Mouse (Mus musculus) splenic B cell, adult 2 months (primary cell): Measurements from ENCODE around the gene Tubb2a.
"Not testable (repeated sequence)": the region's sequence is repeated elsewhere in the genome, so short reads cannot be mapped to it uniquely, and the experiment has no call there.

Source experiments
- DNase-seq: peaks from one replicate; pipeline ENCODE4 v3.0.0-alpha.2; 2011; ENCODE audit warnings: low read depth, low spot score
- H3K27me3 ChIP-seq: 2 replicates; pipeline ENCODE4 v1.6.1; 2012; ENCODE audit warnings: mild to moderate bottlenecking, low read length, moderate library complexity, mixed read lengths; ENCODE audit not compliant: control insufficient read depth, poor library complexity, insufficient read depth, severe bottlenecking
- H3K36me3 ChIP-seq: 2 replicates; pipeline ENCODE4 v1.6.1; 2012; ENCODE audit warnings: mild to moderate bottlenecking, low read length, moderate library complexity, mixed read lengths; ENCODE audit not compliant: control insufficient read depth, poor library complexity, insufficient read depth, severe bottlenecking

The Tubb2a gene

DNA sequence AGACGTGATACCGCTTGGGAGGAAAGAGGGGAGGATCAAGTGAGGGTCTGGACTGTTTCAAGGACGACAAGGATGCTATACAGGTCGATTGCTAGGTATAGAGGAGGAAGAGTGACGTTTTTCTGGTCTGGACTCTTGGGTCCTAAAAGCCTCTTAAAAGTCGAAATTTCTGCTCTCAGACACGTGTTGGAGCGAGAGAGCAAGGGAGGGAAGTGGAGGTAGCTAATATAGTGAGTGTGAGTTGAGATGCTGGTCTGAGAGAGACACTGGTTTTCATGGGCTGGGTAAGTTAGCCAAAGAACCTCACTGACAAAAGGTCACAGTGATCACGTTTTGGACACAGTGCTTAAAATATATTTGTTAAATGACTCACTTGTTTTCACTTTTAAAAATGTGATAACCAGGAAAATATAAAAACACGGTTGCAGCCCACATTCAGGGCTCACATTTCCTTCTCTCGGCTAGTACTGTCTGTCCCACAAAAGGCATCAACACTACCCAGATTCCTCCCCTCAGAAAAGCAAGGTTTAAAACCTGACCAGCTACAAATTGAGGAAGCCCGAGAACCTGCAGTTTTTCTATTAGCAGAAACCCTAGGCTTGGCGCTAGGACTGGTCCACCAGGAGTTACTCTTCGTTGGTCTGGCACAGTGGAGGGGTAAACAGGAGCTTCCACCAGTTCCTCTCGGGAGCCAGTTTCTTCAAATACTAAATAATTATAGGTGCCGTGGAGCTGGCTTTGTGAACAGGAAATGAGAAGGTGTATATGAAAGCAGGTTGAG is 883 bp upstream of the Tubb2a start:
- H3K36me3 ChIP-seq, result no peaks in the 10 kb centered on the region
- peak; percentile 16 for DNase-seq
- no peaks in the 10 kb centered on the region for H3K27me3 ChIP-seq

DNA sequence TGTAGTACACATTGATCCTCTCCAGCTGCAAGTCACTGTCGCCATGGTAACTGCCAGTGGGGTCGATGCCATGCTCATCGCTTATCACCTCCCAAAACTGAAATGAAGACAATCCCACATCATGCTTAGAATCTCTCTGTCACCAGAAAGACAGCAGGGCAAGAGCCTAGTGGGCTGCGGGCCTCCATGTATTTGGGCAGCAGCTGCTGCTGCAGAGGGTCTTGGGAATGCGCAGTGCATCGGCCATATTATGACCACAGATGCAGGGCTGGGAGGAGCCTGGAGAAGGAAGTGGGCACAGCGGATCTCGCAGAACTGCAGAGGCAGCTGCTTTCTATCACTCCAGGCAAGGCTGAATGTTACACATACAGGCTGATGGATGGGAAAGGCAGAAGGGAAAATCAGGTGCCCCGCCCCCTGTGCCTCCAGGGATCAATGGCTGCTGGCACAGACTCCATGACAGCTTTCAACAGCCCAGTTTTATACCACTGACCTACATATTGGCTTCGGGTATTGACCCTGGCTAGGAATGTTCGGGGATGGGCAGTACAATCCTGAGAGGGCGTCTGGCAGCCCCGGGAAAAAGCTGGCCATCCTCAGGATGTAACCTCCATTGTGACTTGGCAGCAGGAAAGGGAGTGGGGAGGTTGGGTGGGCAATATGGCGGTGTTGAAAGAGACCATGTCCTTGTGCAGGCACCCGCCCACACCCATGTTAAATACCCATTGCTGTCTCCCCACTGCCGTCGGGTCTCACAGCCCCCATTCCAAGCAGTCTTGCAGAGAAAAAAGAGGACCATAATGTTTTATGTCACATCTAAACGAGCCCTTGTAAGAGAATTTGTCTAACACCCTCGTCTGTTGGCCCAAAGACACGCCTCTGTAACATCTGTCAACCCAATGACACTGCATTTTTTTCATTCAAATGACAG is 981 bp downstream of the Tubb2a start:
- DNase-seq, result peak; percentile 14
- no peaks in the 10 kb centered on the region for H3K36me3 ChIP-seq

DNA sequence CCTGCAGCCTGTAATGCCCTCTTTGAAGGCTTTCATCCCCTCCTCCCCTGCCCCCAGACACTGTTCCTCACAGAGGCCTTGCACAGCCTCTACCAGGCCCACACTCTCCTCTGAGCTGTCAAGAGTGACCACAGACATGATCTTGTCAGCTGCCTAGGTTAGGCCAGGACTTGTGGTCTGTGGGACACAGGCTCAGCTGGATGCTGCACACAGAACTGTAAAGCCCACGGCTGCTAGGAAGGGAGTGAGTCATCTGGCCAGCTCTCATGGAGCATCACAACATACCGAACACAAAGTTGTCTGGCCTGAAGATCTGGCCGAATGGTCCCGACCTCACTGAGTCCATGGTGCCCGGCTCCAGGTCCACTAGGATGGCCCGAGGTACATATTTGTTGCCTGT is 1.9 kb downstream of the Tubb2a start:
- H3K27me3 ChIP-seq, DNase-seq, H3K36me3 ChIP-seq: not testable (repeated sequence)

More for the DNA sequence above, 981 bp downstream of the Tubb2a start:
- no peaks in the 10 kb centered on the region for H3K27me3 ChIP-seq

DNA sequence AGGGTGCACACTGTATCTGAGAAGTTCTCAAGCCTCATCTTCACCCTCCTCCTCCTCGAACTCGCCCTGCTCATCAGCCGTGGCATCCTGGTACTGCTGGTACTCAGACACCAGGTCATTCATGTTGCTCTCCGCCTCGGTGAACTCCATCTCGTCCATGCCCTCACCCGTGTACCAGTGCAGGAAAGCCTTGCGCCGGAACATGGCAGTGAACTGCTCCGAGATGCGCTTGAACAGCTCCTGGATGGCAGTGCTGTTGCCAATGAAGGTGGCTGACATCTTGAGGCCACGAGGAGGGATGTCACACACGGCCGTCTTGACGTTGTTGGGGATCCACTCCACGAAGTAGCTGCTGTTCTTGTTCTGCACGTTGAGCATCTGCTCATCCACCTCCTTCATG is 3.4 kb downstream of the Tubb2a start:
- not testable (repeated sequence) for H3K27me3 ChIP-seq, H3K36me3 ChIP-seq, DNase-seq

DNA sequence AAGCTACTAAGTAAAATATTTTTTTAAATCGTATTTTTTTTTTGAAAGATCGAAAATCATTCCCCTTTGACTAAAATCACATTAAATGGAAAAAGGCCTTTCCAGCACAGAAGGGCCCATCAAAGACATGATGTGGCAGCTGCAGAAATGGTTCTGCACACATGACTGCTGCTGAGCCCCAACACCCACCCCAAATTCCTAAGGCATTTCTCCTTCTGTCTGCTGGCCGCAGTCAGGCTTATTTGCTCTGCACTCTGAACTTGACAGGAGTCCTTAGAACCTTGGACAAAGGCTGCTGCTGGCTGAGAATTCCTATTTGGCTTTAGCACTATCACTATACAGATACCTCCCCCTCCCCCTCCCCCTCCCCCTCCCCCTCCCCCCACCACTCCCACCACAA is 5.0 kb downstream of the Tubb2a start:
- no peaks in the 10 kb centered on the region for H3K27me3 ChIP-seq
- DNase-seq, result no peak
- no peaks in the 10 kb centered on the region for H3K36me3 ChIP-seq

DNA sequence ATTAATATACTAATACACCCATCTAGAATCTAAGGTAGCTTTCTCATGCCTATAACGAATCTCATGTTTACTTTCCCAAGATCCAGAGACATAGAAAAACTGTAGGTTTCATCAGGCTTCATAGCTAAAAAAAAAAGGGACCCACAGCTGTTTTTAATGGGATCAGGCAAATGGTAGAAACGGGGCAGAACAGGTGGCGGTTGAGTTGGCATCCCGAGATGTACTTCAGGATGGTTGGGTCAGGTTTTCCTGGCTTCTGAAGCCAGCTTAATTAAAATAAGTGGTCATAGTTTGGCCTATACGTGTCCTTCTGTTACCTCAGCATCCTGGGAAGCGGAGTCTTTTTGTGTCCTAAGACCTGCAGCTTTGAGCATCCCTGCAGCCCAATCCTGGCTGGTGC is 6.0 kb downstream of the Tubb2a start:
- DNase-seq, result no peak
- H3K36me3 ChIP-seq, result no peaks in the 10 kb centered on the region
- no peaks in the 10 kb centered on the region for H3K27me3 ChIP-seq

DNA sequence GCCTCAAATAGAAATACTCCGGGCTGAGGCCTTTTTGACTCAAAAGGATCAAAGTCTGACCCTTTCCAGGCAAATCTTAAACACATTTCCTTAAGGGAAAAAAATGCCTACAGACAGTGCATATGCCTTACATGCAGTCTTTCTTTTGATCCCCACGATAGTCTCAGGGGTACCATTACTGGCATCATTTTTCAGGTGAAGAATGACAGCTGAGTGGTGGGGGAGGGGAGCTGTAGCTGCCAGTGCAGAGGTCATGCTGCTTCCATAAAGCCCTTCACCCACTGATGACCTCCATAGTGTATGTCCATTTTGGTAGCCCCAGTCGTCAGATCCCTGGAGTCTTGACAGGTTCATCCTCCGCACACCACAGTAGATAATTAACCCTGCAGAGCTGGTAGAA is 7.5 kb downstream of the Tubb2a start:
- no peaks in the 10 kb centered on the region for H3K36me3 ChIP-seq
- DNase-seq, result no peak
- H3K27me3 ChIP-seq, result no peaks in the 10 kb centered on the region

DNA sequence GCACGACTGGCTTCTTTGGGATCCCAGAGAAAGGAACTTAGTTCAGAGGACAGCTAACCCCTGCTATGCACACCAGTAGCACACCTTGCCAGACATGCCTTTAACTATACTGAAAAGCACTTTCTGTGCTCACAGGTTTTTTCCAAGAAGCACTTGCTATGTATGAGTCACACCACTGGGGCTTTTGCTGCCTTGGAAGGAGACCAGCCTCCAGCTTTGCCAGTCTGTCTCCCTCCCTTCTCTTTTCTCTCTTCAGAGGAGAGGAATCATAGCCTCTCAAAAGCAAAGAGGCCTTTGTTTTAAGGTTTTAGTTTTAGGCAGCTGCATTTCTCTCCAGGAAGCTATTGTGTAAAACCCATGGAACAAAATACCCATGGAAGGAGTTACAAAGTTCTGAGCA is 11.5 kb downstream of the Tubb2a start:
- DNase-seq, result no peak
- Histone ChIP-seq H3K36me3 (no peaks in the 10 kb centered on the region), H3K27me3 (no peaks in the 10 kb centered on the region)

DNA sequence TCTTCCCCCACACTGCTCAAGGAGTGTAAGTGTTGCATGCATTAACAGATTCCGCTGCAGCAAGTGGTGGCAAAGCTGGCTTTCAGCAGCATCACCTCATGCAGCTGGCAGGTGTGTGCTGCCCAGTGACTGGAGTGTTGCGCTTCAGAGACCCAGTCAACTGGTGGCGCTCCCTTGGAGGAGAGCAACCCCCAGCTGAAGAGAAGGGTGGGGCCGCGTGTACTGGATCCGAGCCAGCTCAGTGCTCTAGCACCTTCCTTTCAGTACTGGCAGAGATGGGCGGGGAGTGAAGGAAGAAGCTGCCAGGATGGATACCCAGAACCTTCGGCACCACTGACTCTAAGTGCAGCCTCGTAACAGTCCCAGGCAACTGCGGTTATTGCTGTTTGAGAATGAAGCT is 15.3 kb downstream of the Tubb2a start:
- Histone ChIP-seq H3K36me3 (no peaks in the 10 kb centered on the region), H3K27me3 (no peaks in the 10 kb centered on the region)

DNA sequence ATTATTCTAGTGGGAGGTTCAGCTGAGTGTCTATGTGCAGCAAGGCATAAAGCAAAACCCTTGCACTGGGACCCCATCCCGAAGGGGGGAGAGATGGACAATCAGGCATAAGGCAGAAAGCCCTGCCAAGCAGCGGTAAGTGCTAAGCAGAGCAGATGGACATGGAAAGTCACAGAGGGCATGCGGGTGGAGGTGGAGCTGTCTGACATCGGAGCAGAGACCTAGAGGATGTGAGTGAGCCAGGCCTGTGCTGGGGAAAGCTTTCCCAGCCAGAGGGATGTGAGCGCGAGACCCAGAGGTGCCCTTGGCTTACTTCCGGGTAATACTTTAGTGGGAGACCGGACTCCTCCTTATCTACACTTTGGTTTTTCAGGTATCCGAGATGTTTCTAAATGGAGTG is 17.7 kb downstream of the Tubb2a start:
- Histone ChIP-seq H3K36me3 (no peaks in the 10 kb centered on the region), H3K27me3 (no peaks in the 10 kb centered on the region)
- DNase-seq, result no peak

More for the DNA sequence above, 15.3 kb downstream of the Tubb2a start:
- no peak for DNase-seq

DNA sequence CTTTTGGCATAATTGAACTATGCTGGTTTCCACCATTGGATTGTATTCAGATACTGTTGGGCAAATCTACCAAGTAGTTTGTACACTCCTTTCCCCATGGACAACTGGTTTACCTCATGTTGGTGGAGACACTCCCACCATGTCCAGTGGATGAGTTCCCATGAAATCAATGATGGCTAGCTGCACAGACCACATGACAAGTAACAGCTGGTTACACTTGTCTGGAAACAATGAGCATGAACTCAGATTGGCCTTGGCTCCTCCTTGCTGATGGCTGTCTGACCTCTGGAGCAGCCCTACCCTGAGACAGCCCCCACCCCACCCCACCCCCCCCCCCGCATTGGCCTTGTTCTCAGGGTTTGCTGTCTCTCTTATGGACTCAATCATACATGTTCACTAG is 20.6 kb downstream of the Tubb2a start:
- DNase-seq, result no peak
- Histone ChIP-seq H3K27me3 (no peaks in the 10 kb centered on the region), H3K36me3 (no peaks in the 10 kb centered on the region)

DNA sequence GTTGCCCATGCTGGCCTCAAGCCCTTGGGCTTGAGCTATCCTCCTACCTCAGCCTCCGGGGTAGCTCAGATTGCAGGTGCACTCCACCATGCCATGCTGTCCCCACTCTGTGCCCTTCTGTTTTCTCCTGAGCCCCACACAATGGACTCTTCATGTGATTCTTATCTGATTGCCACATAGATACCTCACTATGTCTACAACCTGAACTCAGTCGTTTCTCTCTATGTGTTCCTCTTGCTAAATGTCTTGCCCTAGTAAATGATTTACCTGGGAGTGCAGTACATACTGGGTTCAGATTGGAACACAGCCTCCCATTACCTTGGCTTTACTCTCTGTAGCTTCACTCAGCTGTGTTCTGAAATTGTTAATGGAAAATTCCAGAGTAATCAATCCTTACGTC is 22.8 kb downstream of the Tubb2a start:
- Histone ChIP-seq H3K27me3 (no peaks in the 10 kb centered on the region), H3K36me3 (no peaks in the 10 kb centered on the region)
- no peak for DNase-seq

DNA sequence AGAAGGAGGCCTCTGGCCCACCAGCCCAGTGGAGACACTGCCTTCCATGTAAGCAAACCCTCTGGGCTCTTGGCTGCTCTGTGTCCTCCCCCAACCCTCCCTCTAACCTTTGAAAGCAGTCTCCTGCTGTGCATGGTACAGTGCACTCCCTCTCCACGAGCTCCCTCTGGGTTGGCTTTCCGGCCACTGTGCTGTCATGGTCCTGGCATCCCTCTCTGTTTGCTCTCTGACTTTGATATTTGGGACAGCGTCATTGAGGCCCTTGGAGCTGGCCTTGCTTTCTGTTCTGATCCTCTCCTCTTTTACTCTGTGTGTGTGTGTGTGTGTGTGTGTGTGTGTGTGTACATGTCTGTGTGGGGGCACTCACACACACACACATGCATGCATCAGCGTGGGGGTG is 23.4 kb downstream of the Tubb2a start:
- H3K27me3 ChIP-seq, result no peaks in the 10 kb centered on the region
- no peak for DNase-seq
- no peaks in the 10 kb centered on the region for H3K36me3 ChIP-seq

DNA sequence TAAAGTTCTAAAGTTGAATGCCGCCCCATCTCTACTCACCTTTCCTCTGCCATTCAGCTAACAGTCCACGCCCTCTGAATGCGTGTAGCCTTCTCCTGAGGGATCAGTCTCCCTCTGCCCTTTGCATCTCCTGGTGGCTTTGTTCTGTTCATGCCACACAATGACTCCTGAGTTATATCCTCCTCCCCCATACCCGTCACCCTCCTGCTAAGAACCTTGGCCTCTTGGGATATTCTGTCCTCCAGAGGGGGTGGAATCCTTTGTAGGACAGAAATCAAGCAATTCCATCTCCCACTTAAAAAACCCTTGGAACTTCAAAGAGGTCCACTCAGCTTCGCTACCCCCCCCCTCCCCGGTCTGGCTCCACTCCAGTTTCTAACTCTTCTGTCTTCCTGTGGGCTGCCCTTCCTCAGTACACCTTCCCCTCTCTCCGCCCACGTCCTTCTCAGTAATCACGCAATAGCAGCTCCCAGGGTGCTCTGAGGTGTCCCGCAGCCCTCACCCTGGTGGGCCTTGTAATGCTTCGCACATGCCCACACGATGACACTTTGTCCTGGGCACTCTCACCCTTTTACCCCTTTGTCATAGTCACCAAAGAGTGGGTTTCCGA is 24.0 kb downstream of the Tubb2a start:
- H3K36me3 ChIP-seq, result no peaks in the 10 kb centered on the region
- DNase-seq, result no peak
- H3K27me3 ChIP-seq, result no peaks in the 10 kb centered on the region

DNA sequence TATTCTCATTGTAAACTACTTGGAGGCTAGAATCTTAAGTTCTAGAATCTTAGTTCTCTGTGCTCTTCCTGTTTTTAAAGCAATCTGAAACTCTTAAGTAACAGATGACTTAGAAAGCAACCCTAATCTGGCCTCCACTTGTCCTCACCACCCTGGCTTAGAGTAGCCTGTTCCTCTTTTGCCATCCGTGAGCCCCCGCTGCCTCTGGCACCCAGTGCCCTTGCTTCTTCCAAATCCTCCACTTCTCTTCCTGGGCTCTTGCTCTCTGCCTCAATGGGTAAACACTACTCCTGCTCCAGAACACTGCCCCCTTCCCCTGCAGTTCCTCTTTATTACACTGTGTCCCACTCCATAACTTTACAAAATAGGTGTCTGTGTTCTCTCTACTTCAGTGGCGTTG is 26.1 kb downstream of the Tubb2a start:
- DNase-seq, result peak; percentile 66
- Histone ChIP-seq H3K36me3 (no peaks in the 10 kb centered on the region), H3K27me3 (no peaks in the 10 kb centered on the region)
